Mouse (Mus musculus) hindlimb bud, embryonic 11.5 days (tissue): ENCODE measurements at regions not wholly inside any gene's neighbourhood (a gene's known extent, or its start where the extent isn't known, plus 50 kb on each side); places are given as distances from the start of the nearest gene placed in this dataset.

Source experiments
- DNase-seq: peaks from one replicate; pipeline ENCODE4 v3.0.0-alpha.2; 2012; ENCODE audit warnings: low read depth, low spot score; ENCODE audit errors: extremely low spot score

DNA sequence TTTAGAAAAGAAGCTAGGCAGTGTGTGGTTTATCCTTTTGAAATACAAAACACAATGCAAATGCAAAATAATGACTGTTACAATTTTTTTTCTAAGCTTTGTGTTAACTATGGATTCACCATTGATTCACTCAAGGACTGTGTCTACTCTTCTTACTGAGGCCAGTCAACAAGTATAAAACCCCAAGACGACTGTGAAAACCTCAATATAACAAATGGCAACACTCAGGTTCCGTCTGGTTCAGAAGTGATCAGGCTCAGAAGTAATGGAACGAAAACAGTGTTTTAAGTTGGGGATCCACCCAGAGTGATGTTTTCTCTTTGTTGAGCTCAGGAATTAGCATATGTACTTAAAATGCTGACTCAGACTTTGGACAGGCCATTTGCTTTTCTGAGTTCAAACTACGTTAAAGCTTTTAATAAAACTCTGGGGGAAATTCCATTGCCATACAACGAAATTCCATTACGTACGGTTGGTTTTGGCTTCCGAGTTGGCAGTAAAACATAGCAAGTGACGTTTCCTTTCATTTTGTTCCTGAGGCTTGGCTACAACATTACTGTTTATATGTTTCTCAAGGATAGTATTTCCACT, 356.6 kb upstream of the Atp2b1 start:
- DNase-seq, result no peak

DNA sequence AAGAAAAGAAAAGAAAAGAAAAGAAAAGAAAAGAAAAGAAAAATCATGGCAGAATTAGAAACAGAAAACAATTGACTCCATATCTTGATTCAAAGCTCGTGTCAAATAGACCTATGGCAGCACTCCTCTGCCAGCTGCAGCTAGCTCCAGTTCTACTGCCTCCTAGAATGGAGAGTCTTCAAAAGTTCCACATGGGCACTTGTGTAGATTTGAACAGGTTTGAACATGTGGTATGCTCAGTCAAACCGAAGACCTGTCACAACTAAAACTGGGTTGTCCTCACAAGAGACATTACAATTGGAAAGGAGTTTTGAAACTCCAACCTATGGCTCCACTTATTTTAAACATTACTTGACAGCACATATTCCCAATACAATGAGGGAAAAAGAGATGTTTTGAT, 355.6 kb upstream of the Atp2b1 start:
- DNase-seq, result no peak

DNA sequence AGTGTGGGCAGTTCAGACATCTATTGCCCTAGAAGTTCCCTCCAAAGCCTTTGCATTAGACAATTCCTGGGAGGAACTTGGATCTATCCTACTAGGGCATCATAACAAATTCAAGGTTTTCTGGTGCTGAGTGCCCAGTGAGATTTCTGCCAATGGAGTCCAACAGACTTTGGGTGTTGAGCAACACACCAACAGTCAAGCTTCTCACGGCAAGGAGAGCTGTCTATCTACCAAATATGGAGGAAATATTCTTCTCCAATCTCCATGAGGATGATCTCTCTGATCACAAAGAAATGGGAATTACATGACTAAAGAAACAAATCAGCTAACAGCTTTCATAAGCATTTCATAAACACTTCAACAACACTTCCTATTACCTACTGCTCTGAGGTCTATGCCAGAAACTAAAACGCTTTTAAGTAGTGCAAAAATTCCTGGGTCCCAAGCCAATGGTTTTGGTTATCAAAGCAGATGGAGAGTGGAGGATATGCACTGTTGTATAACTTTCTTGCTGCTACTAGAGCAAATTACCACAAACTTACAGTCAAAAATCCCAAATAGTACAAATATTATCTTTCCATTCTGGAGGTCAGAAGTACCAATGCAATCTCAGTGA, 351.8 kb upstream of the Atp2b1 start:
- DNase-seq, result no peak

DNA sequence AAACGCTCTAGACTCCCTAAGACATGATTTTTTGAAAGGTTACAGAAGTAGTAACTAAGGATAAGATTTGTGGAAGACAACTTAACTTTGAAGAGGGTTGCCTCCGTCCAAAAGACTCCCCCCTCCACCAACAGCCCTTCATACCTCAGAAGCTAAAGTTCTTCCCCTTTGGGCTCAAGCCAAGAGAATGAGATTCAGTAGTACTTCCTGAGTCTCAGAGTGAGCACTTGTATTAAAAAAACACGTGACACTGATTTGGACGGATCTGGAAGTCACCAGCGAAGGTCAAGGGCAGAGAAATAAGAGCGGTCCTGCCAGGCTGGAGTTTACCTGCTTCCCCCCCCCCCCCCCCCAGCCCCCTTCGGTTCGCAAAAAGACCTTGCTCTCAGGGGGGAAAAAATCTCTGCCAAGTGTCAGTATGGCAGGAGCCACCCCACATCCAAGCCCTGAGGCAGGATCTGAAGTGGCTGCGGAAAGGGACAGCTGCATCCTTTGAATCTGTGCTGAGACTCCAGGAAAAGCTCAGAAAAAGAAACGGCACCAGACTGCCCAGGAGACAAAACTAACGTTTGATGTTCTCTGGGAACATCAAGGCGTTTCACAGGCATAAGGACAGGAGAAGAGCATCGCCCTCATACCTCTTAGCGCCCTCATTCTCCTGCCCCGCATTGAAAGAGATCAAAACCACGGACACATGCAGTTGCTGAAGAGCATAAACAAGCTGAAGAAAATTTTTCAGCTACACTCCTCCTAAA, 341.2 kb upstream of the Atp2b1 start:
- no peak for DNase-seq

DNA sequence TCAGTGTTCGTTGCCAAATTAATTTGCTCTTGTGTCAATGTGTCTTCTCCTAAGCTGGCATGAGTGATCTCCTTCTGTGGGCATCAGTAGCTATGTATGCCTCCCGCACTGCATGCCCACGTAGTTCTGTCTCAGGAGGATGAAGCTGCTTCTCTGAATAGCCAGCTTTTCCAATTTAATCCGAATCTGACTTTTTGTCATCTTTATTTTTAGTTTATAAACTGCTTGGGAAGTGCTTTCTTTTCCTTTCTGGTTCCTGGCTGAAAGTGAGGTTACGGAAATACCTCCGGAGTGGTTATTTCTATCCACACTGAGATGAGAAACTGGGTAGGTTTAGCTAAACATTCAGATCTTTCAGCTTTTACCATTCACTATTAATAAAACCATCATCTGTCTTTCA, 337.2 kb upstream of the Atp2b1 start:
- DNase-seq, result no peak

DNA sequence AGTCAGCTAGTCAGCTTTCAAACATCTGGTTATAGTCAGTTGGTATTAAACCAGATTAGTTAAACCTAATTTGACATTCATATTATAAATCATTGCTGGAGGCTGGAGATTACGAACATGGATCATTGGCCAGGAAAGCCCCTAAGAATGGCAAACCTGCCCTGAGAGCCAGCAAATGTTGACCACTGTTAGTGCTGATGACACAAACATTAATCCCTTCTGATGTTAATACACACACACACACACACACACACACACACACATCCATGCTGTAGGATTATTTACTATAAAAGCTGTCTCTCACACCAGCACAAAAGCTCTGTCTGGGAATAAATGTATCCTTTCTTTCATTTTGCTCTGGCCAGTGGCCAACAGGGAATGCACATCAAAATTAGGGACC, 329.4 kb upstream of the Atp2b1 start:
- no peak for DNase-seq

DNA sequence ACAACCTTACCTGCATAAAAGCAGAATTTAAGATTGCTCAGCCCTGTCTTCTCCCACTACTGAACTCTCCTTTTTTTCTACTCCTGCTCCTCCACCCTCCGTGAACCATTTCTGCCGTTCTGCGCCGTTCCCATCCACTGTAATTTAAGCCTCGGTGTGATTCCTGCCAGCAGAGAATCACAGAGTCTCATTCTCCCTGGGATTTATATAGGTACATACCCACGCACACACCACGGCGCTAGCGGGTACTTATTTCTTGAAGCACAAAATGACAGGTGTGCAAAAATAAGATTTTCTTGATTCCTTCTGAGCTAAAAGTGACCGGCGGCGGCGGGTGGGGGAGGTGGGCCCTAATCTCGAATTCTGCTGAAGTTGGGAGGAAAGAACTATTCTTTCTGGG, 324.5 kb upstream of the Atp2b1 start:
- DNase-seq, result no peak

DNA sequence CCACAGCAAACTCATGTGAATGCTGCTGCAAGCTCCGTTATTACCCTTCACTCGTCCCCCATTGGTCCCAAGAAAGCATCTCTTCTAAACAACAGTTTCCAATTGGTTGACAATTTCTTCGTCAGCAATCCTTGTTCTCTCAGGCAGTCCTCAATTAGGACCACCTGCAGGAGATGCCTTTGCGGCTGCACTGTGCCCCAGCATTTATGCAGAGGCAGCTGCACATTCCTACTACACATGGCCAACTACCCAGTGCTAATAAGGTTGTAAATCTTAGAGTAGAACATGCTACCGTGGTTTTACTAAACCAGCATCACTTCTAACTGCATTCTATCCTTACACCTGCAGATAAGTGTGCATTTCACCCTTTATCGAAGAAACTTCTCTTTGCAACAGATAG, 322.1 kb upstream of the Atp2b1 start:
- no peak for DNase-seq

DNA sequence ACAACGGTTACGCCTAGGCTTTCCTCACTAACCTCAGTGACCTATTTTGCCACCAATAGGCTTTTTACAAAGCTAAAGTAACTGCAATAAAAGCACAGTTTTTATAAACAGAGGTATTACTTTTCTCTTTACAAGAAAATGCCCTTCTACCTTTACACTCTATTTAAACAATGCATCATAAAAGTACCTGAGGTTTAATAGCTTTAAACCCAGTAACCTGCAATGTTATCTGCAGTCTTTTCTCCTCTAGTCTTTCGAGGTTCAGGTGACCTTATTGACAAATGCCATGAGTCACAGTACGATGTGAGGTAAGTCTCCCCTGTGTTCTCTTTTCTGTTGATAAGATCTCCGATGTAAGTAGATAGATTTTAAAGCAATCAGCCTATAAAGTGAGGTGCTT, 320.3 kb upstream of the Atp2b1 start:
- DNase-seq, result no peak

DNA sequence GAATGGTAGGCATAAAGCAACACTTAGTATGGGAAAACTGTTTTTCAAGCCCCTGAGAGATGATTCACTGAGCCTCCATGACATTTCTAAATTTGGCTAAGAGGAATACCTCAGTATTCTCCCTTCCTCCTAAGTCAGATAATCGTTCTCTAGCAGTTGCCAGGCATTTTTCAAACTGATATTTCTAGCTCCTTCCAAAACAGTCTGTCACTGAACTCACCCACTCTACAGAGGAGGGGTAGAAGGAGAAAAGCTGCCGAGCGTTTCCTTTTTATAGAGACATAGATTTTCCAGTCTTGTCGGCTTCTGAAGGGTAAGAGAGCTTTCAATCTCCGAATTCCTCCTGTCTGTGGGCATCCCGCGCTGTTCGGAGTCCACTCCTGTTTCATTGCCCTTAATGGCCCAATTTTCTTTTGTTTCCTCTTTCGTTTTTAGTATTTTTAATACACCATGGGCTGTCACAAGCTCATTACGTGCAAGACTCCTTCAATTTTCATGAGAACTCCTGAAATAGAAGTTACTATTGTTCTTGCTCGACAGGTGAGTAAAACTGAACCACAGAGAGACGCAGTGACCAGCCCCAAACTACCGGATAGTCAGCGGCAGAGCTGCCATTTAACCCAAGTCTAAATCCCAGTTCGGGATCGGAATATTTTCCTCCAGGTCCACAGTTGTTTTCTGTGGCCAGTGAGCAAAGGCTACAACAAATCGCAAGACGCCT, 305.8 kb upstream of the Atp2b1 start:
- no peak for DNase-seq

DNA sequence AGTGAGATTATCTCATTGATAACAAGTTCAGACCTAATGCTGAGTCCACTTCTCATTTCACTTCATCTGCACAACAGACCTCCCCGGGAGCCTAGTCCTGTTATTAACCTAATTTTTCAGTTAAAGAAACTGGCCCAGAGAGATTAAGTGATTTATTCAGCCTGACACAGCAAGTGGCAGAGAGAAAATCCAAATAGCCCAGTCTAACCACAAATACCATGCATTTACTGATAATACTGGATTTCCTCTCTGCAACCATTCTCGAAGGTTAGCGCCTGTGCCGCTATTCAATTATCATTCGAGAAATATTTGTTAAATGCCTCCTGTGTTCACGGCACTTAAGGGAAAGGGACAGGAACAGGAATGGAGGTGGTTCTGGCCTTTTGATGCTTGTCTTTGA, 303.5 kb upstream of the Atp2b1 start:
- no peak for DNase-seq

DNA sequence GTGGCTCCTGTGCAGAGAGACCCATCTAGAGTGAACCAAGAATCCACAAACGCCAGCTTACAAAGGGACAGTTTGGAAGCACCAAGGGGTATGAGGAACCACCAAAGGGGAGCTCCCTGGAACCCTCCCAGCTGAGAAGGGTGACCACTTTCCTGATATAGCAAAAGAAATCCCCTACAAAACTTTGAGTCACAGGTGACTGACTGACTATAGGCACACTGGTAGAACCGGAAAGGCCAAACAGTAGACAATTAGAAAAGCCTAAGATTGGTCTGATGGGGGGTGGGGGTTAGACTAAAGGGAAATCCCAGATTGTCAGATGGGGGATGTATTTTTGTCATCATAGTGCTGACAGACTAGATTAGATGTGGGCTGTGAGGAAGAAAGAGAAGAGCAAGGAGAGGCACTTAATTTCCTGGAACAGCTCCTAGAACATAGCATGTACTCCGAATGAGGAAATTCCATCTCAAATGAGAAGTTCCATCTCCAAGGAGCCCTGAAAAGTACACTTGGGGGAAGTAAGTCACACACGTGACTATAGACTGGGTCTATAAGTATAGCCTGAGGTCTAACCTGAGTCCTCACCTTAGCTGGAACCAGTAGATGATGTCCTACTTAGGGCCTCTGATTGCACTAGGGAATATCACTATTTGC, 302.4 kb upstream of the Atp2b1 start:
- DNase-seq, result no peak

DNA sequence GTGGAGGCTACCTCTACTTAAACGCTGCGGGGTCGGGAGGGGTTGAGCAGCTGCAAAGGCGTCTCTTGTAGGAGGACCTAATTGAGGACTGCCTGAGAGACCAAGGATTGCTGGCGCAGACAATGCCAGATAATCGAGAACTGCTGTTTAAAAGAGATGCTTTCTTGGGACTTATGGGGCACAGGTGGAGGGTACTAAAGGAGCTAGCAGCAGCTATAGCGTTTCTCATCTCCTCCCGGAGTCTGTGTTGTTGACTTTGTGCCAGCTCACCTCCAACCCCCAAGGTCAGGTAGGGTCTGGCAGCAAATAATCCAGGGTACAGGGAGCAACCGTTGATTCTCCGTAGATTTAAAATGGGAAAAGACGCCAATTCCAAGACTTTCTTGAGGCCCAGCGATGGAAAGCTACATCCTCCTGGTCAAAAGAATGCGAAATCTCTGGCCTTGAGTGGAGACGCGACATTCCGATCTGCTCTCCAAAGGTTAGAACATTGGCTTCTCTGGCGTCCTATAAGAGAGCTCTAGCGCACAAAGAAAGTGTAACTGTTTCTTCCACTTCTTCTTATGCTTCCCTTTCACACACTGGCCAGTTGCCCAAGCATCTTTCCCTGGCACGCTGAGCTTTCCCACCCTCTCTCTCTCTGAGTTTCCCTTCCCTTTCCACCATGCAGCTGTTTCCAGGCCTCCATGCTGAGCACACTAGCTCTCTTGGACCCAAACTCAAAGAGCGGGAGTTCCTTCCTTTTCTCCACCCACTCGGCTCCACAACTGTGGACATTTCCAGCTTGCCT, 295.3 kb upstream of the Atp2b1 start:
- no peak for DNase-seq

DNA sequence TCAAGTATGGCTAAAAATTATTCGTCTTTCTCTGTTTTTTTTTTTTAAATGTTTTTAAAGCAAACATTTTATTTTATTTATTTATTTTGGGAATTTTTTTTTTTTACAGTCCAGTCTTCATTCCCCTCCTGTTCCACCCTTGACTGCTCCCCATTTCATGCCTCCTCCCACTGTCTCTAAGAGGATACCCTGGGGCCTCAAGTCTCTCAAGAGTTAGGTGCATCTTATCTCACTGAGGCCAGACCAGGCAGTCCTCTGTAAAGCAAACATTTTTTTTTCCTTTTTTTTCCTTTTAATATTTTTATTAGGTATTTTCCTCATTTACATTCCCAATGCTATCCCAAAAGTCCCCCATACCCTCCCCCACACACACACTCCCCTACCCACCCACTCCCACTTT, 290.1 kb upstream of the Atp2b1 start:
- no peak for DNase-seq

DNA sequence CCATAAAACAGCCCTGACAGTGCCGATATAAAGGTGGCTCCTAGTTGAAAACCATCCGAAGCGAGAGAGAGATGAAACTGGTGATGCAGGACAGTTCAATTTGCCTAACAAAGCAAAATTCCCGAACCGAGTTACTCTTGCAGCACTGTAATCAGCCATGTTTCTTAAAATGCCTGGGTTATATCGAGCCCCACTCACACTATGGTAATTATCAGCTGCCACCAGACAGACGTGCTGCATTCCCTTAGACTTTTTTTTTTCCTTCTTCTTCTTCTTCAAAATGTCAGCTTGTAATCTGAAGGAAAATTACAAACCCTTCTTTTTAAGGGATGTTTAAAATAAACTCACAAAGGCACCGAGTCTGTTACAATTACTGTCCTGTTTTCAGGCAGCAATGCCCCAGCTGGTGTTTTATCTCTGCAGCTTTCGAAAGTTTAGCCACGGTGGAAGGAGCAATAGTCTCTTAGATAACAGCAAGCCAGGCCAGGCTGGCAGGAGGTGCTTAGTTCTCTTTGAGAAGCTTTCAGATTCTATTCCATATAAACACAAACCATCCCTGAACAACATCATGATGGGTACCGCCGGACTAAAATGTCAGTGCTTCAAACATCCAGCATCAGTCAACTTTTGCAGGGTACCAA, 289.4 kb upstream of the Atp2b1 start:
- DNase-seq, result no peak

DNA sequence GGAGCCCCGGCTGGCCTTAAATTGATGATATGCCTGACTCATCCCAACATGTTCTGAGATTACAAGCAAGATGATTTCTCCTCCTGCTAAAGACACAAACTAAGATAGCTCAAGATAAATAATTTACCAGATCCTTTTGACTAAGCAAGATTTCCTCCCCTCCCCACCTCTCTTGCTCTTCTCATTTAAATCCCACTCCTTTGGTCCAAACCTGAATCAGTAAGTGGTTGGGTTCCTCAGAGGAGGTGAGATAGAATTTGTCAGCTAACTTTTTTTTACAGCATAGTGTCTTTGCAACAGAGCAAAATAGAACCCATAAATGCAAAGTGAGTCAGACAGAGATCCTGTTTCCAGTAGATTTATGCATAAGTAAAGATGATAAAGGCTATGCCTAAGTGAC, 286.0 kb upstream of the Atp2b1 start:
- no peak for DNase-seq

DNA sequence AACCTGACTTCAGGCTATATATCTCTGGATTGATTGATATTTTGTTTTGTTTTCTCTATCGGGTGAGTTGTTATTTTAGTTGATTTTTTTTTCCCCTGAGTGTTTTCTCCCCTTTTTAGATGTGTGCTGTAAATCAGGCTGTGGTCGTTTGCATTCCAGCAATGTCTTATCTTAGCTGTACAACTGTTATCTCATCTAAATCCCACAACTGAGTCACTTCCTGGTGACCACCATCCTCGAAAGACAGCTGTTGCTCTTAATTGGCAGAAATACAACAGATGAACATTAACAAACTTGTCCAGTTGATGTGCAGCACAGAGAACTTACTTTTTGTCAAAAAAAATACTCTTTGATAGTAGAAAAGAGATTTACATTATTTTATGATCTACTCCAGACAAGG, 285.0 kb upstream of the Atp2b1 start:
- DNase-seq, result no peak

DNA sequence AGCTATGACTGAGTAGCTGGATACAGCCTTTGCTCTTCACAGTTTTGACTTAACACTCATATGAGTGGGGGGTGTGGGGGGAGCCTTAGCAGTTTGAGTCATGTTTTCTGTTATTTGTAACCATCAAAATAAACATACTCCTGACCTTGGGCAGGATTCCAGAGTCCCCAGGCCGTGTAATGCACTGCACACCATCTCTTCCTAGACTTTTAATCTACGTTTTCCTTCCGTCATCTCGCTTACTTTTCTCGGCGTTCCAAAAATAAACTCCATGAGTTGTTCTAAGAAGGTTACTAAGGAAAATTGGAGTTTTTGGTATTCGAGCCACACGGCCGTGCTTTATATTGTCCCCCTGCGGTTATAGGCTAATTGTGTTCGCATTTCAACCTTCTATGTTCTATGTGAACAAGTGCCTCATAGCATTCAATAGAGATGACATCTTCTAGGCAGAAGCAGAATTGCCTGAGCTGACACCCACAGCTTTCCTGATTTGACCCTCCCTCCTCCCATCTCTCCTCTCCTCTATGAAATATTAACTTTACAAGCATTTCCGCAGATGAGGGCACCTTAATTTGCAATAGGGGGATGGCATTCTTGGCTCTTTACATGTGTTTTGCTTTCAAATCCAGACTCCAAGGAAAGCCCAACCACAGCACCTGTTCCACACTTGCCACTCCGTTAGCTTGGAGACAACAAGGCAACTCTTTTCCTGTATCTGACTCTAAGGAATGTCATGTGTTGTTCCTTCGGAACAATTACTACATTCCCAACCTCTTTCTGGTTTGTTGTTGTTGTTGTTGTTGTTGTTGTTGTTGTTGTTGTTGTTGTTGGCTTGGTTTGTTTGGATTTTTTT, 276.2 kb upstream of the Atp2b1 start:
- no peak for DNase-seq

DNA sequence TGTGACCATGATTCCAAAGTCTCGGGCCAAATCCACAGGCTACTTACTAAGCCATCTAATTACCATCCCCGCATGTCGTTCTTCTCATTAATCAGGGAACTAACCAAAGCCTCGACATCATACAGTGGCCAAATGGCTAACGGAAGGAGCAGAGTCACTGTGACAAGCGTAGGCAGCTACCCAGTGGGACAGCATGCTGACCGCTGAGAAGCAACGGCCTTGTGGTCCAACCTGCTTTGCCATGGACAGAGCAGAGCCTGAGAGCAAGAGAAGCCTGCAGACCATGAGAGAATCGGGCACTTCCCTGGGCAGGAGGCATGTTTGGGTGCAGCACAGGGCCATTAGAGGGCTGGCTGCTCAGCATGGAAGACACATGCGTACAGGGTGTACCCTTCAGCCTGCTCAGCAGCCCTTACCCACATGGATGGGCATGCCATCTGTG, 268.5 kb upstream of the Atp2b1 start:
- DNase-seq, result no peak
